Mouse (Mus musculus) hindbrain, embryonic 15.5 days (tissue): ENCODE measurements around the gene Slc44a4. TPM values are rescaled to one million over a fixed set of nuclear protein-coding genes. Genes with fewer than 3 reads are reported as not detected.
"Not testable (repeated sequence)": the region's sequence is repeated elsewhere in the genome, so short reads cannot be mapped to it uniquely, and the experiment has no call there.

Experiments
- ATAC-seq: fragments of 200-750 bp; cut with Nextera tagmentation; 2 replicates; pipeline ENCODE4 v1.8.0; 2017; ENCODE audit warnings: low read depth, moderate number of reproducible peaks, moderate TSS enrichment; ENCODE audit not compliant: low FRiP score
- H3K27ac ChIP-seq: fragments of 300-500 bp; sonication (generic); replicated peaks from 2 replicates; pipeline ENCODE4 v1.5.1; 2015; ENCODE audit warnings: mild to moderate bottlenecking, inconsistent platforms
- H3K27me3 ChIP-seq: fragments of 300-500 bp; sonication (generic); 2 replicates; pipeline ENCODE4 v1.6.1; 2015; ENCODE audit warnings: control low read depth, inconsistent platforms
- H3K36me3 ChIP-seq: fragments of 300-500 bp; sonication (generic); 2 replicates; pipeline ENCODE4 v1.6.1; 2015; ENCODE audit warnings: control low read depth, inconsistent platforms
- H3K4me1 ChIP-seq: fragments of 300-500 bp; sonication (generic); replicated peaks from 2 replicates; pipeline ENCODE4 v1.6.1; 2015; ENCODE audit warnings: control low read depth, inconsistent platforms
- H3K4me2 ChIP-seq: fragments of 300-500 bp; sonication (generic); 2 replicates; pipeline ENCODE4 v1.6.1; 2015; ENCODE audit warnings: moderate library complexity, mild to moderate bottlenecking, inconsistent platforms
- H3K4me3 ChIP-seq: fragments of 300-500 bp; sonication (generic); 2 replicates; pipeline ENCODE4 v1.5.1; 2015; ENCODE audit warnings: mild to moderate bottlenecking, inconsistent platforms
- H3K9ac ChIP-seq: fragments of 300-500 bp; sonication (generic); 2 replicates; pipeline ENCODE4 v1.6.1; 2015; ENCODE audit warnings: inconsistent platforms
- H3K9me3 ChIP-seq: fragments of 300-500 bp; sonication (generic); 2 replicates; pipeline ENCODE4 v1.6.1; 2016; ENCODE audit warnings: control low read depth, inconsistent platforms
- WGBS: fragments of 180-500 bp; shearing (Covaris S2); methylation state at CpG from one replicate; pipeline ENCODE4 v1.1.7; 2015; 5-methylcytosine and 5-hydroxymethylcytosine counted together
- polyA plus RNA-seq: library from polyadenylated mRNA; unstranded; fragments of >200 nt; fragmentation: Nextera tagmentation; extraction: Ambion mirVana; gene quantifications from 2 replicates; pipeline ENCODE4 v1.2.1, GENCODE M21; 2015

The Slc44a4 gene
- polyA plus RNA-seq, 1 experiment from 2014 or later: 0.09 TPM

- not testable (repeated sequence) for H3K9ac ChIP-seq, ATAC-seq, H3K36me3 ChIP-seq, H3K27ac ChIP-seq, H3K9me3 ChIP-seq, H3K4me1 ChIP-seq, H3K4me3 ChIP-seq, H3K4me2 ChIP-seq
- H3K27me3 ChIP-seq: peaks cover 34% of the 10 kb centered on the region
- 28% methylated on average over 31 of the region's 40 CpGs for WGBS
Observed at GRCm38 (mm10) chr17:34957966-34958365, 43.7 kb downstream of the Slc44a4 start.

GRCm38 (mm10) chr17:34958734-34959129 is 44.5 kb downstream of the Slc44a4 start:
- not testable (repeated sequence) for ATAC-seq
- peaks cover 36% of the 10 kb centered on the region for H3K27me3 ChIP-seq

GRCm38 (mm10) chr17:34959130-34959778 is 45.0 kb downstream of the Slc44a4 start, which contains the start of gene Hspa1b:
TSS of gene Hspa1b (minus strand) at chr17:34959238.
- H3K36me3 ChIP-seq, H3K9me3 ChIP-seq, H3K4me1 ChIP-seq: not testable (repeated sequence)
- Histone ChIP-seq H3K4me3 (peak within 1 kb of the TSS; percentile 48), H3K27ac (peak within 1 kb of the TSS; percentile 85), H3K27me3 (peaks cover 36% of the 10 kb centered on the region), H3K4me2 (peak within 1 kb of the TSS; percentile 89), H3K9ac (peak within 1 kb of the TSS; percentile 33; the same call in 1 of the 2 replicates)
- WGBS: 0% methylated on average over 29 of the region's 32 CpGs
- ATAC-seq: peak; percentile 92

More at GRCm38 (mm10) chr17:34958734-34959129, 44.5 kb downstream of the Slc44a4 start:
- not testable (repeated sequence) for H3K36me3 ChIP-seq, H3K27ac ChIP-seq, H3K9ac ChIP-seq, H3K9me3 ChIP-seq, H3K4me1 ChIP-seq
- Histone ChIP-seq H3K4me3 (peak overlapping the region; percentile 48), H3K4me2 (peak overlapping the region; percentile 89)
- WGBS: 0% methylated on average over 30 of the region's 47 CpGs

GRCm38 (mm10) chr17:34959881-34960515 is 45.7 kb downstream of the Slc44a4 start:
- WGBS: 16% methylated on average over 12 of the region's 12 CpGs
- H3K9ac ChIP-seq: peak overlapping the region; percentile 33; the same call in 1 of the 2 replicates
- H3K27me3 ChIP-seq: peaks cover 33% of the 10 kb centered on the region

GRCm38 (mm10) chr17:34960702-34961493 is 46.6 kb downstream of the Slc44a4 start:
- H3K9me3 ChIP-seq: no peaks in the 10 kb centered on the region
- no peak overlapping the region for H3K27ac ChIP-seq
- H3K4me3 ChIP-seq: no peak overlapping the region
- 0 out of 2 replicates have a peak, but pooled peaks cover 5% of the 10 kb centered on the region for H3K4me1 ChIP-seq
- no peak for ATAC-seq
- peaks cover 28% of the 10 kb centered on the region for H3K27me3 ChIP-seq
- H3K9ac ChIP-seq: no peak overlapping the region
- no peaks in the 10 kb centered on the region for H3K36me3 ChIP-seq
- H3K4me2 ChIP-seq: no peak overlapping the region

More at GRCm38 (mm10) chr17:34959881-34960515, 45.7 kb downstream of the Slc44a4 start:
- Histone ChIP-seq H3K4me2 (peak overlapping the region; percentile 89), H3K9me3 (no peaks in the 10 kb centered on the region), H3K27ac (peak overlapping the region; percentile 85), H3K4me1 (0 out of 2 replicates have a peak, but pooled peaks cover 5% of the 10 kb centered on the region), H3K36me3 (no peaks in the 10 kb centered on the region), H3K4me3 (peak overlapping the region; percentile 48)
- no peak for ATAC-seq

GRCm38 (mm10) chr17:34962125-34962524 is 47.9 kb downstream of the Slc44a4 start:
- Histone ChIP-seq H3K27me3 (peaks cover 26% of the 10 kb centered on the region), H3K27ac (no peak overlapping the region), H3K9me3 (no peaks in the 10 kb centered on the region), H3K9ac (no peak overlapping the region), H3K4me1 (0 out of 2 replicates have a peak, but pooled peaks cover 5% of the 10 kb centered on the region), H3K36me3 (no peaks in the 10 kb centered on the region), H3K4me2 (no peak overlapping the region), H3K4me3 (no peak overlapping the region)
- ATAC-seq: no peak
- 29% methylated on average over 3 of the region's 3 CpGs for WGBS

- Histone ChIP-seq H3K27me3 (peaks cover 29% of the 10 kb centered on the region), H3K36me3 (no peaks in the 10 kb centered on the region), H3K4me2 (no peak overlapping the region), H3K4me3 (no peak overlapping the region), H3K4me1 (0 out of 2 replicates have a peak, but pooled peaks cover 5% of the 10 kb centered on the region), H3K27ac (no peak overlapping the region), H3K9ac (no peak overlapping the region), H3K9me3 (no peaks in the 10 kb centered on the region)
- no peak for ATAC-seq
- WGBS: 53% methylated on average over 1 of the region's 1 CpGs
Observed at GRCm38 (mm10) chr17:34962841-34963240, 48.6 kb downstream of the Slc44a4 start.

- no peak for ATAC-seq
- Histone ChIP-seq H3K4me2 (no peak overlapping the region), H3K27me3 (peaks cover 43% of the 10 kb centered on the region), H3K4me1 (0 out of 2 replicates have a peak, but pooled peaks cover 1% of the 10 kb centered on the region), H3K9ac (no peak overlapping the region), H3K9me3 (no peaks in the 10 kb centered on the region), H3K27ac (no peak overlapping the region), H3K4me3 (no peak overlapping the region), H3K36me3 (no peaks in the 10 kb centered on the region)
- WGBS: 35% methylated on average over 1 of the region's 1 CpGs
Observed at GRCm38 (mm10) chr17:34964640-34965049, 50.4 kb downstream of the Slc44a4 start.

- Histone ChIP-seq H3K4me1 (no peaks in the 10 kb centered on the region), H3K27me3 (peaks cover 40% of the 10 kb centered on the region), H3K9me3 (no peaks in the 10 kb centered on the region), H3K4me3 (no peak overlapping the region), H3K4me2 (no peak overlapping the region), H3K36me3 (no peaks in the 10 kb centered on the region), H3K9ac (no peak overlapping the region), H3K27ac (no peak overlapping the region)
- ATAC-seq: no peak
- 85% methylated on average over 5 of the region's 5 CpGs for WGBS
Observed at GRCm38 (mm10) chr17:34965627-34966026, 51.4 kb downstream of the Slc44a4 start.

GRCm38 (mm10) chr17:34969822-34970221 is 55.6 kb downstream of the Slc44a4 start, which contains the start of gene Gm20481:
TSS of gene Gm20481 (plus strand) at chr17:34969912.
- WGBS: 69% methylated on average over 7 of the region's 11 CpGs
- H3K4me1 ChIP-seq, H3K4me2 ChIP-seq, ATAC-seq, H3K36me3 ChIP-seq, H3K9ac ChIP-seq, H3K27ac ChIP-seq, H3K4me3 ChIP-seq, H3K9me3 ChIP-seq: not testable (repeated sequence)
- H3K27me3 ChIP-seq: peaks cover 29% of the 10 kb centered on the region

GRCm38 (mm10) chr17:34970850-34971249 is 56.6 kb downstream of the Slc44a4 start:
- H3K4me2 ChIP-seq, H3K9me3 ChIP-seq, H3K9ac ChIP-seq, H3K4me3 ChIP-seq, H3K4me1 ChIP-seq, H3K36me3 ChIP-seq, ATAC-seq, H3K27ac ChIP-seq: not testable (repeated sequence)
- 46% methylated on average over 21 of the region's 37 CpGs for WGBS
- H3K27me3 ChIP-seq: peaks cover 27% of the 10 kb centered on the region

- not testable (repeated sequence) for ATAC-seq, H3K9me3 ChIP-seq, H3K27ac ChIP-seq, H3K36me3 ChIP-seq, H3K4me1 ChIP-seq, H3K9ac ChIP-seq
- WGBS: 0% methylated on average over 20 of the region's 43 CpGs
- Histone ChIP-seq H3K4me3 (peak overlapping the region; percentile 45), H3K27me3 (peaks cover 27% of the 10 kb centered on the region), H3K4me2 (peak overlapping the region; percentile 80)
Observed at GRCm38 (mm10) chr17:34971694-34972068, 57.4 kb downstream of the Slc44a4 start.
